Mouse (Mus musculus) liver, postnatal 0 days (tissue): Measurements from ENCODE around the gene Golga4.

ENCODE experiments used
- CTCF ChIP-seq: sonication (generic); IDR thresholded peaks from 2 replicates; pipeline ENCODE4 v1.5.1; 2016; ENCODE audit warnings: antibody characterized with exemption, low read depth
- EP300 ChIP-seq: IDR thresholded peaks from 2 replicates; pipeline ENCODE4 v1.6.1; 2016; ENCODE audit warnings: antibody characterized with exemption, low read depth, mild to moderate bottlenecking

DNA sequence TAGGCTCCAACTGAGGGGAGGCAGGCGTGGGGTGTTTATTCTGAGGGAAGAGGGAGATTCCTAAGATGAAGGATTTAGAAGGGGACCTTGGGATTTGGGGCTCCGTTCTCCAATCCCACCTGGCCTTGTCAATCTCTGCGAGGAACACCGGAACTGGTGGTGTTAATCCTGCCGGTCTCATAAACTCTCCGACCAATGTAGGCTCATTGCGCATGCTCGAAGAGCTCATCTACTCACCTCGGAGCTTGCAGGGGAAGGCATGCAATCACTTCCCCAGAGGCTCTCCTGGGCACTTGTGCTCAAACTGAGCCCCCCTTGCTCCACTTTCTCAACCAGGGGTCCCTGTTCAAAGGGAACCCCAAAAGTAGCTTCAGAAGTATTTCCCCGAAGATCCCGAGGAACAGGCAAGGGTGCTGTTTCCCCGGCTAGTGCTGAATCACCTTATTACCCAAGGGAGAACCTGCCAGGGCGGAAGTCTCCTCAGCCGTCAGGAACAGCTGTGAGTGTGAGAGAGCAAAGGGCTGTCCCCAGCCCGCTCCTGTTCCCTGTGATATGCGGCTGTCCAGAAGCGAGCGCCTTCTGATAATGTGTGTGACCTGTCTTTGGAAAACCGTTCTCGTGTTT lies 106.0 kb downstream of the Golga4 start:
- TF ChIP-seq CTCF (no peak), EP300 (no peak)
